23 mouse cellular contexts compared by ENCODE assay signal in the genomic region with DNA sequence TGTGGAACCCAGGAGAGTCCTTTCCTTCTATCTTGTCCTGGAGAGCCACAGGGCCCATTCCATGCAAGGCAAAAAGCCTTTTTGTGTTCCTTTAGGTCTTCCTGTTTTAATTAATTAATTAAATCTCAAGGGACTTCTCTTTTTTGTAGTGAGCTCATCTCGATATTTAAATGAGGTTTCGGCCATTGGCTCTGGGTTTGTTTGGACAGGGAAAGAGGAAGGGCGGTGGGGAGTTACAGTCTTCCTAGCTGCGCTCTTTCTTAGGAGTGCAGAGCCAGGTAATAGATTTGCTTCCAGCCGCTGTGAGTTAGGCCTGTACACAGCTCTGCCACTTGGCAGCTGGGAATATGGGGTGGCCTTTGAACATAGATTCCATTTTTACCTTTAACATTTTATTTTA. TPM values are rescaled to one million over a fixed set of nuclear protein-coding genes. Genes with fewer than 3 reads are reported as not detected.
DNase-seq lines count a peak whose midpoint lies in the region; ATAC-seq lines count a peak whose summit lies in the region.
"Had no signal": no experiment of that assay in that cellular context is flagged by ENCODE, and none has a peak within 500 bp of the region (broad histone marks: within the 10 kb centered on the region; RNA-seq: fewer than 3 reads in every experiment).

No protein-coding gene starts in this region.

- H3K9ac ChIP-seq in forebrain, embryonic 16.5 days (replicated peaks; ENCODE audit: low read depth, low read length) = no peak overlapping the region
- H3K9ac ChIP-seq: embryonic facial prominence, embryonic 13.5 days; embryonic facial prominence, embryonic 15.5 days; forebrain, embryonic 13.5 days; forebrain, embryonic 15.5 days had no signal

- H3K27me3 ChIP-seq in forebrain, embryonic 16.5 days (replicated peaks; ENCODE audit: control insufficient read depth, insufficient read depth, low read length) = no peaks in the 10 kb centered on the region
- H3K27me3 ChIP-seq: embryonic facial prominence, embryonic 13.5 days; embryonic facial prominence, embryonic 15.5 days; forebrain, embryonic 13.5 days; forebrain, embryonic 15.5 days; Patski had no signal

- H3K4me3 ChIP-seq in forebrain, embryonic 16.5 days (replicated peaks; ENCODE audit: low read length) = no peak overlapping the region
- H3K4me3 ChIP-seq: embryonic facial prominence, embryonic 13.5 days; embryonic facial prominence, embryonic 15.5 days; erythroblast, embryonic 14.5 days; forebrain, embryonic 13.5 days; forebrain, embryonic 15.5 days had no signal

- ATAC-seq in common myeloid progenitor, adult 5-6 weeks (replicated peaks; ENCODE audit: low read depth, poor library complexity, severe bottlenecking) = 0 out of 2 replicates have a peak, but pooled peaks have one; percentile 32
- peak; percentile 51; the same call in 1 of the 2 replicates for ATAC-seq in megakaryocyte, adult 5-6 weeks (ENCODE audit: poor library complexity, severe bottlenecking)
- ATAC-seq in forebrain, embryonic 16.5 days = no peak
- ATAC-seq: activated CD4-positive, CD25-positive, alpha-beta regulatory T cell, adult 4 months; forebrain, embryonic 13.5 days; forebrain, embryonic 15.5 days; Patski had no signal

- 71% methylated on average over 5 of the region's 5 CpGs for WGBS in forebrain, embryonic 16.5 days

- no peaks in the 10 kb centered on the region for H3K9me3 ChIP-seq in forebrain, embryonic 16.5 days (ENCODE audit: control insufficient read depth, low read length)
- H3K9me3 ChIP-seq: embryonic facial prominence, embryonic 13.5 days; embryonic facial prominence, embryonic 15.5 days; forebrain, embryonic 13.5 days; forebrain, embryonic 15.5 days had no signal

- DNase-seq in 416B (ENCODE audit: low read depth) = peak; percentile 12
- DNase-seq in urinary bladder, postnatal 25 days (ENCODE audit: low spot score) = no peak
- DNase-seq in c-Kit-positive CD71-positive TER-119-positive erythroid progenitor cells, embryonic 14.5 days (ENCODE audit: low spot score) = no peak
- DNase-seq: adrenal gland, adult 2 months; adrenal gland, postnatal 10 days; adrenal gland, postnatal 25 days; cerebellum, adult 11-12 months; cerebellum, adult 2 months; cerebellum, adult 9-10 months; cerebellum, postnatal 10 days; cerebellum, postnatal 25 days; embryo, embryonic 11 days had no signal

- no peaks in the 10 kb centered on the region for H3K36me3 ChIP-seq in forebrain, embryonic 16.5 days (ENCODE audit: control insufficient read depth, insufficient read depth)
- H3K36me3 ChIP-seq: embryonic facial prominence, embryonic 15.5 days; forebrain, embryonic 15.5 days had no signal

- no peak overlapping the region for H3K27ac ChIP-seq in forebrain, embryonic 16.5 days (ENCODE audit: low read length)
- H3K27ac ChIP-seq: embryonic facial prominence, embryonic 13.5 days; embryonic facial prominence, embryonic 15.5 days; forebrain, embryonic 15.5 days had no signal

- H3K4me1 ChIP-seq in forebrain, embryonic 16.5 days (replicated peaks; ENCODE audit: control insufficient read depth, insufficient read depth, low read length) = peaks cover 48% of the 10 kb centered on the region

- no peak overlapping the region for H3K4me2 ChIP-seq in forebrain, embryonic 16.5 days (ENCODE audit: low read length)
- H3K4me2 ChIP-seq: embryonic facial prominence, embryonic 13.5 days; embryonic facial prominence, embryonic 15.5 days; forebrain, embryonic 13.5 days; forebrain, embryonic 15.5 days had no signal

RNA-seq across cellular contexts. Expression of a gene that starts 40.4 kb away (rescaled TPM):
- total RNA-seq in common myeloid progenitor, adult 5-6 weeks (2017) = not detected in 2 replicates
- not detected in 2 replicates for total RNA-seq in megakaryocyte, adult 5-6 weeks (2015)
- total RNA-seq in megakaryocyte, adult 5-6 weeks (2017) = 0.04 TPM in 1 of 2 replicates, not detected in the other
- 11.2 and 11.5 TPM in 2 replicates for polyA plus RNA-seq in forebrain, embryonic 16.5 days (2015; fragmentation: Nextera tagmentation; extraction: Ambion mirVana)
- total RNA-seq: MEL had no signal
- polyA plus RNA-seq: erythroblast, embryonic 14.5 days had no signal
